Mouse (Mus musculus) fibroblast of lung, adult 2 months (primary cell): ENCODE measurements around the gene Nlrp3.
A peak's percentile ranks its signal among the peaks of the same experiment; 100 is the strongest.
"Not testable (repeated sequence)": the region's sequence is repeated elsewhere in the genome, so short reads cannot be mapped to it uniquely, and the experiment has no call there.

Experiments used
- DNase-seq: peaks from one replicate; pipeline ENCODE4 v3.0.0-alpha.2; 2011; ENCODE audit warnings: low read depth

The Nlrp3 gene

DNA sequence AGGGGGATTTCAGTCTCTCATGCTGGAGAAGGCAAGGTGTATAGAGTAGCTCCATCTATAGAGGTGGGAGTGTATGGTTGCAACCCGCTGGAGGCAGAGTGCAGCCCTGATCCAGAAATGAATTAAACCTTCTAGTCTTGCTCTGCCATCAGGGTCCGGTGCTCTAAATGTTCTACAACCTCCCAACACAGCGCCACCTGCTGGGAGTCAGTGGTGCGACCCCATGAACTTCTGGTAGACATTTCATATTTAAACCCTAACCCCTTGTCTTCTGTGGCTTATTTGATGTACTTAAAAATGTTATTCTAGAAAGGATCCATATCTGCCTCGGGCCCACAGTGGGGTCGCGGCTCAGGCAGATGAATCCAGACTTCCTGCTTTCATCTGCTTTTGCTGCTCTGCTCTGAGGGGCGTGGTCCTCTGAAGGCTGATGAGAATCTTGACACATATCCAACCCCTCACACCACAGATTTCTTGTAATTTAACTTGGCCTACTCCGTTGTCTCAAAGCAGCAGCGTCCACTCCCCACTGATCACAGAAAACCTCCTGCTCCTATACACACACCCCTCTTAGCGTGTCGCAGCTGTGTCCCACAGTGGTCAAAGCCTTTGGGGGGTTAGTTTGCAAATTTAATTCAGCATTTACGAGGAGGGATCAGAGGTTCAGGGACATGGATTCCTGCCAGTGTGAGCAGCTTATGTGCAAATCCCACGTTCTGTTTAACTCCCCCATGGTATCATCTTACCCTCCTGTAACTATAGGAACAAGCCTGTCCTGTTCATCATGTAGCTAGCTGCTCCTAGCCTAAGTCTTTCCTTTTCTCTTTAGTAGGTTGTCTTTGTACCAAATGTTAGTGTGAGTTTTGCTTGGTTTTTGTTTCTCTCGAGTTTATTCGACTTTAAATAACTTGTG lies 3.9 kb upstream of the Nlrp3 start:
- DNase-seq, result no peak

DNA sequence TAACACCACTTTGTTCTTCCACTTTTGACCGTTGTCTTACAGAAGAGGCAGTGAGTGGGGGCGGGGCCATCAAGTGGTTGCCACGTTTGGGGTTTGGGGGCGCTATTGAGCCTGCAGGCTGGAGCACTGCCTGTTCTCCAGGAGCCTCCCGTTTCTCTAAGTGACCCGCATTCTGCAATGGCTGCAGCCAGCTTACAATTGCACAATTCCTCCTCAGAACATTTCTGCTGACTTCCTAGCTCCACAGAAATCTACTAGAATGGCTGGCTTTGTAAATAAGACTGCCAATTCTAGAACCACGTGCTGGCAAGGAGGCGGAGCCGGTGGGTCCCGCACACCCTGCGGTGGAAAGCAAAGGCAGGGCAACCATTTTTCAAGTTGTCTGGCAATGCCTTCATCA lies 3.0 kb upstream of the Nlrp3 start:
- peak; percentile 46 for DNase-seq

DNA sequence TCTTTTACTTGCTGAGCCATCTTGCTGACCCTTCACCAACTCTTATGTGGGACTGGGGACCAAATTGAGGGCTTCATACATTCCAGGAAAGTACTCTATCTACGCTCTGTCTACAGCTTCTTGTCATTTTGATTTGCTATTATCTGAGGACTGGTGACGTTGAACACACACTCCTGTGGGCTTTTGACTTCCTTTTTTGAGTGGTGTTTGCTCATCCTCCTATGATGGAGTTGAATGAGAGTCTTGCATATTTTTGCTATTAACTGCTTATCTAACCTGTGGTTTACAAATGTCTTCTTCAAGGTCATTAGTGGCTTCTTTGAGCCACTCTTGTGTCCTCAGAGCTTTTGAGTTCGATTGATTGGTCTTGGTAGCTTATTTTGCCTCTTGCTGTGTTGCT lies 1.2 kb upstream of the Nlrp3 start:
- no peak for DNase-seq

DNA sequence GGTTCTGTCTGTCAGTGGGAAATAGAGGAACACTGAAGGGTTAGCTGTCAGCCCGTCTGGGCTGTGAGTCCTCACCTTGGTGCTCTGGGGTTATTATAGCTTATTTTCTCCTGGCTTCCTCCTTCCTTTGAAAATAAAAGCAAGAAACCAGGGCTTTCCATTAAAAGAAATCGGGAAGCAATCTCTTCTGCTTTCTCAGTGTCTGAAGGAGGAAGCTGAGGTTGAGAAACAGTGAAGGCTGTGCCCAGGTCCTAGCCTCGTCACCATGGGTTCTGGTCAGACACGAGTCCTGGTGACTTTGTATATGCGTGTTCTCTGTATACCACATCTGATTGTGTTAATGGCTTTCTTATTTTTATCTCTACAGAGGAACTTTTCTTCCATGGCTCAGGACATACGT lies 1.1 kb downstream of the Nlrp3 start:
- DNase-seq, result no peak

DNA sequence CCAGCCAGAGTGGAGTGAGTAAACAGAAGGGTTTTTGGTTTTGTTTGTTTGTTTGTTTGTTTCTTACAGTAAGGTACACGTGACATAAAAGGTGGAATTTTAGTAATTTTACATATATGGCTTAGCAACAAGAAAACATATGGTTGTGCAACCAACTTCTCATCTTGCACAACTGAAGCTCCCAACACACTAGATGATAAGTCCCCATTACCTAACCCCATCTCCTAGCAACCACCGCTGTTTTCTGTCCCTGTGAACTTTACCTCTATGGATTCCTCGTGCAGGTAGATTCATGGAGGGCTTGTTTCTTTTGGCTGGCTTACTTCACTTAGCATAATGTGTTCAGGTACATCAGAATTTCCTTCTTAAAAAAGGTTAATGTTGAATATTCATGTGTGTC lies 2.0 kb downstream of the Nlrp3 start:
- no peak for DNase-seq

DNA sequence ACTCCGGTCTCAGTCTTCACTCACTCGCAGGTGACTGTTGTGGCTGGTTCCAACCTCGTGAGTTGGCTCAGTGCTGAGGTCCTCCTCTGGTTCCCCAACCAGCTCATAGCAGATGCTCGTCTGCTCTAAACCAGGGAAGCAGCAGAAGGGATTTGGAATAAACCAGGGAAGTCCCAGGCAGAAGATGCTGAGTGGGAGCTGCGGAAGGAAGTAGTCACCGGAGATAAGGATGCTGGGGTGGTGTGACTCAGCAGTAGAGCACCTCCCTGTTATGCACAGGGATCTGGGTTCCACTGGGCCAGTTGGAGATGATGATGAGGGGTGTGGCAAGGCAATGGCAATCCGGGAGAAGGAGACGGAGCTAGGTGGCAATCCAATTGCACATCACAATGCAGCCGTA lies 2.6 kb downstream of the Nlrp3 start:
- no peak for DNase-seq

DNA sequence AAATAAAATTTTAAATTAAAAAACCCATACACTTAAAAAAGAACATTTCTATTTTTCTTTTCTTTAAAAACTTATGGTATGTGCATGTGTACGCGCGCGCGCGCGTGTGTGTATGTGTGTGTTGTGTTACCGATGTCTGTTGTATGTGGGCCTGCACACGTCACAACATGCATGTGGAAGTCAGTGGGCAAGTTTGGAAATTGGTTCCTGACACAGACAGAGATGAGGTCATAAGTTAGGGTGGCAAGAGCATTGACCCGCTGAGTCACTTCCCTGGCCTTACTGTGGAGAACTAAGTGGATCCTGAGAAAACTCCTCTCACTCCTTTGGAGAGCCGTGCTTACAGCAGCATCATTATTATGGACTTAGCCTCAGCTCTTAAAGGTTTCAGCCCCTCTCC lies 12.8 kb downstream of the Nlrp3 start:
- DNase-seq, result no peak

DNA sequence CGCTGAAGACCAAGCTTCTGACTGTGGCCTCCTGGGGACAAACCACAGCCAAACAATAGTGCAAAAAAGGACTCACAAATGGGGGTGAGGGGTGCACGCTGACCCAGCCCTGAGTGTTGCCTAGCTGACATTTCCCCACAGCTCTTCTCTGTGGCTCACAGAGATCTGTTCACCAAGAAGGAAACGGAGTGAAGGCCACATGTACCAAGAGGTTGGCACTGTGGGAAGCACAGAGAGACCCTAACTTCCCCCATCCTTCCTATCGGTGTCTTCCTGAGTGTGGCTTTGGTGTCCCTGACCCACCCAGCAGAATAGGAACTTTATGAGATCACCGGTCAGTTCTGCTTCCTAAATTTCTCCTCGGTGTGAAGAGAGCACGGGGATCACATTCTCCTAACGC lies 13.2 kb downstream of the Nlrp3 start:
- no peak for DNase-seq

DNA sequence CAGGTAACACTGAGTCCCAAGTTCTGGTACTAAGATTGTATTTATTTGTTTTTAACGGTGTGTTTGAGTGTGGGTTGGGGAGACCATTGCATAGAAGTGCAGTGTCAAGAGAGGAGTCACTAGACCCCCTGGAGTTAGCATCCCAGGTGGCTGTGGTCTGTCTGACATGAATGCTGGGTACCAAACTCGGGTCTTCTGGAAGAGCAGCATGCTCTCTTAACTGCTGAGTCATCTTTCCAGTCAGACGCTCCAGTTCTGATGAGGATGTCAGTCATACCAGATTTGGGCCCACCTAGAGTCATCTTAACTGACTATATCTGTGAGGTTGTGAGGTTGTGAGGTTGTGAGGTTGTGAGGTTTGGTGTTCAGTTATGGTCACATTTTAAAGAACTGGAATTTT lies 19.5 kb downstream of the Nlrp3 start:
- DNase-seq, result no peak

DNA sequence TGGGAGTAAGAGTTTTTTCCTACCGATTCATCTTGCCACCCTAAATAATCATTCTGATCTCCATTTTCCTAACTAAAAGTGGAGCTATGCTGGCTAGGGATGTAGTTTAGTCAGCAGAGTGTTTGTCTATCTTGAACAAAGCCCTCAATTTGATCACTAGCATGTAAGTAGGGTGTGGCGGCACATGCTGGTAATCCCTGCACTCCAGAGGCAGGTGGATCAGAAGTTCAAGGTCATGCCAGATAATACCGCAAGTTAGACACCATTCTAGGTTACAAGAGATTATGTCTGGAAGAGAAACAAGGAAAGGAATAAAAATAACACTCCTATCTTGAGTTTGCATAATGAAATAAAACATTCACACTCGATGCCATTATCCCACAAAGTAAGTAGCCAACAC lies 21.0 kb downstream of the Nlrp3 start:
- no peak for DNase-seq

DNA sequence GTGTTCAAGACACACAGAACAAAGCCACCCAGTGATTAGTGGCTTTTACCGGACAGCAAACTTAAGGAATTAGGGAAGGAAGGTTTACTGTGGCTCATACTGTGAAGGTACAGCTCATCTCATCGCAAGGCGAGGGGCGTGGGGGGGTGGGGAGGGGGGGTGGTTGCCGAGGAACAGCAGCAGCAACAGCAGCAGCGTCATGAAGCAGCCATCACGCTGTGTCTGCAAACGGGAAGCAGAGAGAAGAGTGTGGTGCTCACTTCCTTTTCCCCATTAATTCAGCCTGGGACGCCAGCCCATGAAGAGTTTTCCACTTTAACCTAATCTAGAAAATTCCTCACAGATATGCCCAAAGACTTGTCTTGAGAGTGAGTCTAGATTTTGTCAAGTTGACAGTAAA lies 21.5 kb downstream of the Nlrp3 start:
- no peak for DNase-seq

DNA sequence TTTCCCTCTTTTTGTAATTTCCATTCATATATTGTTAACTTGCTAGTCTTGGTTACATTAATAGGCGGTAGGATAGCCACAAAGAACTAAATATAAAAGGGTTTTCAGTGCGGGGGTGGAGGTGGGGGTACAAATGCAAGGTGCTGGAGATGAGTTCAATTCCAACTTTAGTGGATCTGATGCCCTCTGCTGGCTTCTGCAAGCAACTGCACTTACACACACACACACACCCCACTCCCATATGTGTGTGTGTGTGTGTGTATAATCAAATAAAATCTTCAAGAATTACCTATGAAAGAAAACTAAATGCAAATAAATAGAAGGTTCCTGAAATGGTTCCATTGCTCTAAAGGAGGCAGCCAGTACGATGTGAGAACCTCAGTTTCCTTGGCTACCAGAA lies 27.9 kb downstream of the Nlrp3 start:
- DNase-seq, result no peak

DNA sequence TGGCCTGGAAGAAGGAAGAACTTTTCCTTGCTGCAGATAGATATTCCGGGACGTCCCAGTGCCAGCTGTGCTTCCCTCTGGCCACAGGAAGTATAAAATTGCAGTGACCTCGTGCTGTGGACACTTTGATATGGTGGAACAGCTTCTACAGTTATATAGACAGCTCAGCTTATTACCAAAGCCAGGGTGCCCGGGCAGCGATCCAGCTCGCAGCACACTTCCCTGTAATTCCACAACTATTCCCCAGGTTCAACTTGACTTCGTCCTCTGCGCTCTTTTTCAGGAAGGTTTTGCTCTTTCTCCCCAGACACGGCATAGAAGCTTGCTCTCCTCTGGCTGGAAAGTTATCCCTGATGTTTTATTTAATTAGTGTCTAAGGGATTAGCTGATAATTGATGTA lies 34.4 kb downstream of the Nlrp3 start:
- no peak for DNase-seq

DNA sequence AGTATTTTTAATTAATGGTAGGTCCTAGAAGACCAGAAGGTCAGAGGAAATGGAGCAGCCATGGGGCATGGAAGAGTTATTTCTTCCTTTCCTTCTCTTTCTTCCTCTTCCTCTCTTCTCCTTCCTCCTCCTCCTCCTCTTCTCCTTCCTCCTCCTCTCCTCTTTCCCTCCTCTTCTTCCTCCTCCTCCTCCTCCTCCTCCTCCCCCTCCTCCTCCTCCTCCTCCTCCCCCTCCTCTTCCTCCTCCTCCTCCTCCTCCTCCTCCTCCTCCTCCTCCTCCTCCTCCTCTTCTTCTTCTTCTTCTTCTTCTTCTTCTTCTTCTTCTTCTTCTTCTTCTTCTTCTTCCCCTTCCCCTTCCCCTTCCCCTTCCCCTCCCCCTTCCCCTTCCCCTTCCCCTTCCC lies 34.8 kb downstream of the Nlrp3 start, which contains the start of gene Olfr222:
Gene Olfr222, minus strand, starts transcription at position 101 of the 400 bp plus-strand sequence.
- DNase-seq, result not testable (repeated sequence)

DNA sequence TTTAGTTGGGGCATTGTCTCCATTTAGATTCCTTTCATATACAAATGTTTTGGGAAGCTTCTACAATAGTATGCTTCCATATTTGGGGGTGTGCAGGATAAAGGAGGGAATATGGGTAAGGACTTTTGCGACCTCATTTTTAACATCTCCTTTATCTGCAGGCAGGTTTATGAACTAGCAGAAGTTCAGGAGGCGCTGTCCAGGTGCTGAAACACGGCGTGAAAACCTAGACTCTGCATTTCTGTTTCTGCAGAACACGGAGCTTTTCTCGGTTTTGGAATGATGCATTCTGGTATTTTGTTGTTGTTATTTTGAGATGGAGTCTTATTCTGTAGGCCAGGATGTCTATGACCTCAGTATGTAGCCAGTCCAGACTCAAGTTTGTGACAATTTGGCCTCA lies 43.2 kb downstream of the Nlrp3 start:
- DNase-seq, result no peak

DNA sequence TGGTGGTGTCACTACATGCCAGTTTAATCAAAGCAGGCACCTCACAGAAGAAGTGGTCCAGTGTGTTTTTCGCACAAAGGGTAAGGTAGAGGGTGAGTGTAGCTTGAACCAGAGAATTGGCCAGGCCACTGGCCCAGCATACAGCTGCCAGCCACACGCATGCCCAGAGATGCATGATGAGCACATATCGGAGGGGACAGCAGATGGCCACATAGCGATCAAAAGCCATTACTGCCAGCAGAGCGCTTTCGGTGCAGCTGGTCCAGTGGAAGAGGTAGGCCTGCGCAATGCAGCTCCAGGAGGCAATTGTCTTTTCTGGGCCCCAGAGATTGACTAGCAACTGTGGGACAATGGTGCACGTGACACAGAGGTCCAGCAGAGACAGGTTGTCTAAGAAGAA lies 48.1 kb downstream of the Nlrp3 start:
- DNase-seq, result no peak

DNA sequence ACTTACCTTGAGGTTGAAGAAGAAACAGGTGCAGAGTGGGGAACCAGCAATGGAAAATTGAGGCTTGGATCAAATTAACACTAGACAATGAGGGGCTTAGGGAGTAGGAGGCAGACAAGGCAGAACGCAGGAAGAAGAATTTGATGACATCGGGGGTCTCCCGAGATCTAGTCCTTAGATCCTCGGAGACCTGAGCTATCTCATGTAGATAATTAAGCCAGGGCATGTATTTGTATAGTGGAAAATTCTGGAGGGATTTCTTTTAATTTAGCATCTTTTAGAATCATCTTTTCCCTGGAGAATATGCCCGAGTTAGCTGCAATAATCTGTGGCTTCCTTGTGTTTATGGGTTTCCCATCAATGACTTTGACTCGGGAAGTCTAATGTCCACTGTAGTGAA lies 51.8 kb downstream of the Nlrp3 start, which contains the start of gene Olfr223:
Gene Olfr223, minus strand, starts transcription at position 101 of the 400 bp plus-strand sequence.
- no peak for DNase-seq

DNA sequence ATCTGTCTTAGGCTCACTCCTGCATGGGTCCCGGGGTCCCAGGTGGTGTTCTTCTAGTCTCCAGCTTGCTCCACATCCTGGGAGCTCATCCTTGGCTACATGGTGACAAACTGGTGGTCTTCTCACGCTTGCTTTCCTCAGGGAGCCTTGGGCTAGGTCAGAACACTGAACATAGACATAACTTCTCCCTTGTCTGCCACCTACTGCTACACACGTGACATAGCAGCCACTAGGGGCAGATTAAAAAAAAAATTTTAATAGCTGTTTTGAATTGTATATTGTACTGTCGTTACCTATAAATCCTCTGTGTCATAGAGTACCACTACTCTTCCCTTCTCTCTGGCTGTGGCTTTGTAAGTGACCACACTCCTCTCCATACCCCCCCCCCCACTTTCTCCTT lies 54.7 kb downstream of the Nlrp3 start:
- no peak for DNase-seq

DNA sequence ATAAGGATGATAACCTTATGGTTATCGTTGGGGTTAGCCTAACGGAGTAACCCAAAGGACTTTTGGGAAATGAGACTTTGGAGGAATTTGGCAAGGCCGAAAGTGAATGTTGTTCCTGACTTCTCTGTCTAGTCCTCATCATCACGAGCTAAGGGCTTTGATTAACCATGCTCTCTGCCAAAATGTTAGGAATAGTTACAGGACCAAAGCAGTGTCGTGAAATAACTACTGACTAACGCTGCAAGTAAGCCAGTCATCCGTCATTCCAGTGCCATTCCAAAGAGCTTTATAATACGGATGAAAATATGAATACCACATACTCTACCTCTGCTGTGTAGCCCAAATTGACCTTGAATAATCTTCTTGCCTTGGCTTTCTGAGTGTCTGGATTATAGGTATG lies 55.6 kb downstream of the Nlrp3 start:
- no peak for DNase-seq

DNA sequence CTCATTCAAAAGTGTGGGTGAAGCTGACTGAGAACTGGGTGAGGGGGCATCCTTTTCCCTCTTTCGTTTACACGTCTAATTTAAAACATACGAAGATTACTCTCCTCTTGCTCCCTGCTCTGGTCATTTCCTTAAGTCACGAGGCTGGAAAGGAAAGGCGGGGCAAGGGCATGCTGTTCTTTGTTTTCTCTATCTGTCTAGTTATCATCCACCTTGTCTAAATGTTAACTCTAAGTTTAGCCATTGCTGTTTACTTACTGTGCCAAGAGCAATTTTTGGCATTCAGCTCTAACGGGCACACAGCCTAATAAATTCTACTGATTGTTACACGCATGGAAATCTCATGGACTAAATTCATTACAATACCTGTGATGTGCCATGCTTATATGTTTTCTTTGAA lies 57.8 kb downstream of the Nlrp3 start:
- DNase-seq, result no peak

DNA sequence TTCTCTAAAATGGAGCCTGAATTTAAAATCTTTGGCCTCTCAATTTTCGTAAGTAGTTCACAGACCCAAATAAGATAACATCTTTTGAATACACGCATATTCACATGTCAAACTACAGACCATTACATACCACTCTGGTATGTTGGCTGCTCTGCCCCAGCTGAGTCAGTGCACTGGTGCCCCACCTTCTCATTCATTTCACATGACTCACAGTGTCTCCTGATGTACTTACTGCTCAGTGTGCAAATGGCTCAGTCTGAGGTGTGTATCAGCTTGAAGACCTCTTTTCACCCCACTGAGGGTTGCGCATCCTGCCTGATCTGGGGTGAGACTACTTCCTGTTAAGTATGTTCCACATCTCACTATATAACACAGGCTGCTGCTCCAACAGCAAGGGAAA lies 59.5 kb downstream of the Nlrp3 start:
- DNase-seq, result peak; percentile 75

DNA sequence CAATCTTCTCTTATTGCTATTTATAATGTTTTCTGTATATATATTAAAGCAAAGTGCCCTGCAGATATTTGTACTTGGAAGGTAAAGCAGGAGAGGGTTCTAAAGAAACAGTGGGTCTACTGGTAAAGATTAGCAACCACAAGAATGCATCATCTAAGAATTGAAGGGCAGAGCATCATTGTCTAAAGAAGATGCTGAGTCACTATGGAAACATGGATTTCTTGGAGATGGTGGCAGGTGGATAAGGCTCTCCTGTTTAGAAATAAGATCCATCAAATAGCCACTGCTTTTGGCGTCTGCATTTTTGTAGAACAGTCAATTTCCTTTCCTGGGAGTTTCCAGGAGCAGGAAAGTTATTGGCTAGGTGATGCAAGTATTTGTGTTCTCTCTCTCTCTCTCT lies 60.9 kb downstream of the Nlrp3 start:
- no peak for DNase-seq

DNA sequence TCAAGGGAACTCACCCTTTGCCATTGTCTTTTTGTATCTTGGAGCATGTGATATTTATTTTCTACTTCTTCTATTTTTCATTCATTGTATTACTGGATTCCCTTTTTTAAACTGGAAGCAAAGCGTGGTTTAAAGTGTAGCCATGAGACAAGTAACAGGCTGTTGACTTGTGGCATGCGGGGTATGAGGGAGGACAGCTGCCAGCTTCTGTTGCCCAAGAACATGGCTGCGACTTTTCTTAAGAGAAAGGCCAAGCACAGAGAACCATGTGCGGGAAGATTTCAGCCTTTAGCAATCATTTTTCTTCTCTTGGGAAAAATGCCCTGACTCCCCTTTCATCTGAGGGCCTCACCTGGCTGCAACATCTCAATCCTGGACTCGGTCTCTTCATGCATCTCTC lies 70.3 kb downstream of the Nlrp3 start:
- no peak for DNase-seq

DNA sequence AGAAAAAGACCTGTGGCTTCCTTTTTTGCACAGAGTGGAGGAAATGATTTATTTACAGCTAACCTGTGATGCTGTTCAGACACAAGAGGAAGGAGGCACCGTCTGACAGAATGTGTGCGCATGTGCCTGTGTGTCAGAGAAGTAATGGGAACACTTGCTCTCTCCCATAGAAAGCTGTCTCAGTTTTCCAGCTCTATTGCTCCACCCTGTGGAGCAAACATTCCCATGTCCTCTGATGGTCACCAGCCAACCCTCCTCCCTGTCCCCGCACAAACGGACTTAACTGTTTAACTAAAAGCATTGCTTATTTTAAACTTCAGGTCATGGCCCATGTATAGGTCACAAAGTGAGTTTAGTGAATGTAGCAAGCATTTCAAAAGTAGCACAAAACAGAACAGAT lies 72.8 kb downstream of the Nlrp3 start:
- DNase-seq, result peak; percentile 63
